Mouse (Mus musculus) embryo, embryonic 11 days (tissue): ENCODE data around the gene Sh3glb2.
A peak's percentile ranks its signal among the peaks of the same experiment; 100 is the strongest.

Source experiments
- DNase-seq: peaks from one replicate; pipeline ENCODE4 v3.0.0-alpha.2; 2015

Sh3glb2 gene

DNA sequence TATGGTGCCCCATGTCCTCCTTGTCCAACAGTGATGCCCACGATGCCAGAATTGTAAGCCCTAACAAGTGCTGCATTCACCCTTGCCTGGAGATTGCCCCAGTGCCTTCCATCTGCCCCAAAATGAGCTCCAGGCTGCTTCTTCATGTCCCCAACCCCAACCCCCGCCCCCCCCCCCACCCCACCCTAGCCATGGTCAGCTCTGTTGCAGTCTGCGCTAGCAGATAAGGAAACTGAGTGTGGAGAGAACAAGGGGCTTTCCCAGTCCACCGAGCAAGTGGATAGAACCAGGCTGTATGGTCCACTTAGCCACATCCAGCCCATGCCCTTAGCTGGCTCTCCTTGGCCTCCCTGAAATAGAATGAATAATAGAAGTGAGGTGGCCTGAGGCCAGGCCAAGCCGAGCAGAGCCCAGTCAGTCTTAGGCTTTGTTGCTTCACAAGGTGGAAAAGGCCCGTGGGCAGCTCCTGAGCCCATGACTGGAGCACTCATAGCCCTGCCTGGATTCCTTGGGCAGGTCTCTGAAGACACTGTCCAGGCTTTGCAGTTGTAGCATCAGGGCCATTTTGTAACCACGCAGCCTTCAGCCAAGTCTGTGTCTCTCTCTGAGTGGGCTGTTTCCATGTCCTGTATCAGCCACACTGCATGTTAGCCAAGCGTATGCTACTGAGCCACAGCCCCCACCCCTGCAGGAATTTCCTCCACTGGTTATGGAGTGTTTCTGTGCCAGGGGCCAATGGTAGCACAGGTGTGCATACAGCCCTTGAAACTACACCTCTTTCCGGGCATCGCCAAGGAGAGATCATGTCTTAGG lies 21.6 kb upstream of the Sh3glb2 start:
- no peak for DNase-seq

GRCm38 (mm10) chr2:30379307-30379706 lies 20.2 kb upstream of the Sh3glb2 start:
- no peak for DNase-seq

DNA sequence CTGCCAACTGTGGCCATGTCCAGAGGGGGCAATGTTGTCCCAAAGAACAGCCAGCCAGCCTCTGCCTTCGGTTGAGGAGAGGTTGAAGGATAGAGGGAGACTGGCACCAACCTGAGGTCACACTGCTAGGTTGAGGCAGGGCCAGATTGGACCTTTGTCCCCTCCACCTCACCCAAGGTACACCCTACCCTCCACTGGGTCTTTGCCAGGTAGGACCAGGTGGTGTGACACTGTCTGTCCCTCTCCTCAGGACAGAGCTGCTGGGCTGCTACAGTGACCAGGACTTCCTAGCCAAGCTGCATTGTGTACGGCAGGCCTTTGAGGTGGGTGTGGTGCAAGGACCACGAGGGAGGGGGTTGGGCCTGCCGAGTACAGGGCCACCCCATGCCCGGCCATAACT lies 18.6 kb upstream of the Sh3glb2 start:
- DNase-seq: no peak

DNA sequence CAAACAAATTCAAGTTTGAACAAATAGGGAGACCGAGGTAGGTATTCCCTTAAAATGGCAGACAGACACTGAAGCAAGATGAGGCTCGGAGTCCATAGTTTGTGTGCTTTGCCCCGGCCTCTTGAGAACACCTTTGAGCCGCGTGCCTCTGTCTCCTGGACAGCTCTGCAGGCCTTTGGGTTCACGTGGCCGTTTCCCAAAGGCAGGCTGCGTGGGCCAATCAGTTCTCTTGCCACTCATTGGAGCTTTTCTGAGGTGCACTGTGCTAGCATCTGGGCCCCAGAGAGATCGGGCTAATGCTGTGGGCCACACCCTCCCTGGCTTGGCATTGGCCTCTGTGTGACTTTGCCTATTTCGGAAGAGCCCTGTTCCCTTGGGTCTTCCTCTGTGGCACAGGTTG lies 16.8 kb upstream of the Sh3glb2 start:
- no peak for DNase-seq

DNA sequence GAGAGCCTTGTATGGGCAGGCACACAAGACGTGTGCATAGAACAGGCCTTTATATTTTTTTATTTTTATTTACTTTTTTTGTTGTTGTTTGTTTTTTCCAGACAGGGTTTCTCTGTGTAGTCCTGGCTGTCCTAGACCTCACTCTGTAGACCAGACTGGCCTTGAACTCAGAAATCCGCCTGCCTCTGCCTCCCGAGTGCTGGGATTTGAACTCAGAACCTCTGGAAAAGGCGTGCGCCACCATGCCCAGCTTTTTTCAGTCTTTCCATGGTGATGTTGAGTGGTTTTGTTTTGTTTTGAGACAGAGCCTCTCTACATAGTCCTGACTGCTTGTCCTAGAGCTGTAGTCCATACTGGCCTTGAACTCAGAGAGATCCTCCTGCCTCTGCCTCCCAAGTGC lies 13.6 kb upstream of the Sh3glb2 start:
- no peak for DNase-seq

DNA sequence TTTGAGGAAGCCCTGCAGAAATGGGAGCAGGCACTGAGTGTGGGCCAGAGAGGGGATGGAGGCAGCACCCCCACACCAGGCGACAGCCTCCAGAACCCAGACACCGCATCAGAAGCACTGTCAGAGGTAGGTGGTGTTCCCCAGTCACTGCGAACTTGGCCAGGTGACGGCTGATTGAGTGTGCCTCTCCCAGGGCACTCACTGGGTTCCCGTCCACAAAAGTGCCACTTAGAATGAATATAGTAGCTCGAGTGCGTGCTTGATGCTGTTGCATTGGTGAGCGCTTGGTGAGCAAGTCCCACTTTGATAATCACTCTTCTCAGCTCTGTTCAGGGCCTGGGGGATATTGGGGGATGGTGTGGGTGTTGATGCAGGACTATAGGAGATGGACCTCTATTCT lies 12.4 kb upstream of the Sh3glb2 start:
- no peak for DNase-seq

DNA sequence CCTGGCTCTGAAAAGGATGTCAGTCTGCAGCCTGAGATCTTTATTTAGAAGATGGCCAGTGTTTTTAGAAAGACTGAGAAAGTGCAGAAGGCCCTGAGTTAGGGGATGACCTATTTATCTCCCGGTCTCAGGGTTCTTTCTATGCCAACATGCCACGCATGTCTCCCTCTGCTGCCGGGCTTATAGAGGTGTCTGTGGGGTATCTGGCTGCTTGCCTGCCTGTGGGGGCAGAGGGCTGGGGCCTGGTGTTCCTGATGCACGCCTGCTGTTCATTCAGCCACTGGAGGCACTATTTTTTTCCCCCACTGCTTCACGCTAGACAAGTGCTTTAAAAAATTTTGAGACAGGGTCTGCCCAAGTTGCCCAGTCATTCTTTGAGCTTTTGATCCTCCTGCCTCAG lies 7.1 kb upstream of the Sh3glb2 start:
- DNase-seq: no peak

- no peak for DNase-seq
These were observed 6.3 kb upstream of the Sh3glb2 start for GRCm38 (mm10) chr2:30365281-30366069.

- DNase-seq: peak; percentile 99
These were observed 4.9 kb upstream of the Sh3glb2 start, which contains the start of gene Miga2 for GRCm38 (mm10) chr2:30363773-30364650. Gene Miga2 (plus strand): TSS chr2:30364233.

GRCm38 (mm10) chr2:30362865-30363264 lies 3.7 kb upstream of the Sh3glb2 start:
- no peak for DNase-seq

DNA sequence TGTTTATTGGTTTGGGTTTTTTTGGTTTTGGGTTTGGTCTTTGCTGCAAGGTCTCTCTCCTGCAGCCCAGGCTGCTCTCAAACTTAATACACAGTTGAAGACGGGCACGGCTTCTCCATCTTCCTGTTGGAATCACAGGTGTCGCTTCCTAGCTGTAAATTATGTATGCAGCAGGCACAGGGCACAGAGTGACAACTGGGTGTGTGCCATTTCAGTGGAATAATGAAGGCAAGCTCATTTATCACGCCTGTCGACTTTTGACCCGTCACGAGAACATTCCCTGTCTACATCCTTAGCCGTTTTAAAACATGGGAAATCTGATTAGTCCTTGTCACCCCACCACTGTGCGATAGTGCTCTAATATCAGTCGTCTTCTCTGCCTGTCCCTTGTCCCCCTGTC lies 1.5 kb upstream of the Sh3glb2 start:
- DNase-seq: no peak

DNA sequence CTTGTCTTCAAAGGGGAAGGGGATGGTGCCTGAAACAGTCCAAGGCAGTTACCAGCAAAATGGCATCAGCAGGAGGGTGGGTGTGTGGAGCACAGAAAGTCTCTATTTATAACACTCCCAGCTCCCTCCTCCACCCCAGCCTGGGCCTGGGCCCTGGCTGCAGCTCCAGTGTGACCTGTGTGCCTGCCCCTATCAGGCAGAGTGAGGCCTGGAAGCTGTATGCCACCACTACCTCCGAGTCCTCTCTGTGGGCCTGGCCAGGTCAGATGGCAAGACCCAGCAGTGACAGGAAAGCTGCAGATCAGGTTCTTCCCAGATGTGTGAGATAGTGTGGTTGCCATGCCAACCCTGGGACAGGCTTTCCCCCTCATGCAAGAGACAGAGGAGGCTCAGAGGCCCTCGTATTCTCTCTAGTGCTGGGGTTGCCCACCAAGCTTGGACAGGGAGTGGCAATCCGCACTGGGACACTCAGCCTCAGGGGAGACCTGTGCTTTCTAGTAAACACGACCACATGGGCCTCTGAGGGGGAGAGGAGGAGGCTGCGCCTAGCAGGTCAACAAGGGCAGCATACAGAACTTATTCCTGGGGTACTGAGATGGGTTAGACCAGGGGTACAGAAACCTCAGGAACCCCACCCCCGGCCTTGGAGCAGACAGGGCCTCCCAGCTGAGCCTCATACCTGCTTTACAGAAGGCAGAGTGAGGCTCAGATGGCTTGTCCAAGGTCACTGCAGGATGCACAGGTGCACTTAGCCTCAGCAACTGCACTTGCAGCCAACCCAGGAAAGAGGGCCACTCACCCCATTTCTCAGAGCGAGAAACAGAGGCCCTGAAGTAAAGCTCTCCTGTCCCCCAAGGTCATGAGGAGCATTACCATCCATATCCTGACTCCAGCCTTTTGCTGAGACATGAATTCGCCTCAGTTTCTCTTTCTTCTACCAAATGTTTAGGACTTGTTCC lies 1.3 kb downstream of the Sh3glb2 start:
- DNase-seq: peak; percentile 41

DNA sequence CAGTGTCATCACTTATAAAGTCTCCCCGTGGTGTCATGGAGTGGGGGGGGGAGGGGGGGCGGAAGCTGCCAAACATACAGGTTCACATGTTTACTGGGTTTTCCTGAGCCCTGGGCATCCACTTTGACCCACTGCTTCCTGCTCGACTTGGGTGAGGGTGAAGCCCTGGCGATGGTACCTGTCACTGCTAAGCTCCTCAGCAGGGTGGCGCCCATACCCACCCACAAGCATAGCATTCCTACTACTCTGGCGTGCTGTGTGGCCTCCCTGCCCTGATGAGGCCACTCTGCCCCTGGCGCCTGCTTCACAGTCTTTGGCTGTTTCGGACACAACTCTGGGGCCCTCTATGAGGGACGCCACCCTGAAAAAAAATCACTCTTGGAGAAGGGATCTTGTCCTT lies 2.2 kb downstream of the Sh3glb2 start:
- DNase-seq: no peak

DNA sequence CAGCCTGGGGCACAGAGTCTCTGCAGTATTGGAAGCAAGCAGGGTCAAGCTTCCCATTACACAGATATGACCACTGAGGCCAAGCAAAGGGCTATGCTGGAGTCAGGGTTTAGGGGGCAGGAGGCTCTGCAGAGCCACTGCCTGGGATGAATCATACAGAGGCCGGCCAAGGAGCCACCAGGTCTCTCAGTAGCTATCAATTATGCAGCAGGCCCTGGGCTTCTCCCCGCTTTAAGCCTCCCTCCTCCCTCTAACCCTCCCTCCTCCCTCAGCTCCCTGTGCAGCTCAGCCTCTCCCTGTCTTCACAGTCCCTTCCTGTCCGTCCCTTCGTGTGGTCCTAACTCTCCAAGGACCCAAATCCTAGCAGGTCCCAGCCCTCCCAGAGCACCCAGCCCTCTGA lies 2.9 kb downstream of the Sh3glb2 start:
- DNase-seq: no peak

DNA sequence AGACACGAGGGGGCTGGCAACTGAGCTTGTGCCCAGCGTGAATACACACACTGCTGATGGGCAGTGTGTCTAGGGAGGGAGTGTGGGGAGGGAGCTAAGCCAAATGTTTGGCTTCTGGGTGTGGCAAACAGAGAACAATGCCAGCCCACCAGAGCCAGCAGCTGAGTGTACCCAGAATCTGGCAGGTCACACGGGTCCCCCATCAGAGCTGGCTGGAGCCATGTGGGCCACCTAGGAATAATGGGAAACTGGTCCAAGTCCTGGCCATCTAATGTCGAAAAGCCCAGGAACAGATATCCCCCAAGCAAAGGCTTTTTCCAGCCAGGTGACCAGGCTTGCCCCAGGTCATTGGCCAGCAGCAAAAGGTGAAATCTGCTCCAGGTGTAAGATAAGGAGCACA lies 3.3 kb downstream of the Sh3glb2 start:
- DNase-seq: no peak

- peak; percentile 16 for DNase-seq
These were observed 8.0 kb downstream of the Sh3glb2 start for GRCm38 (mm10) chr2:30351149-30351548.

- DNase-seq: no peak
These were observed 9.9 kb downstream of the Sh3glb2 start for GRCm38 (mm10) chr2:30349196-30349595.

- no peak for DNase-seq
These were observed 13.0 kb downstream of the Sh3glb2 start for GRCm38 (mm10) chr2:30345971-30346676.

GRCm38 (mm10) chr2:30343601-30344137 lies 15.5 kb downstream of the Sh3glb2 start:
- no peak for DNase-seq

DNA sequence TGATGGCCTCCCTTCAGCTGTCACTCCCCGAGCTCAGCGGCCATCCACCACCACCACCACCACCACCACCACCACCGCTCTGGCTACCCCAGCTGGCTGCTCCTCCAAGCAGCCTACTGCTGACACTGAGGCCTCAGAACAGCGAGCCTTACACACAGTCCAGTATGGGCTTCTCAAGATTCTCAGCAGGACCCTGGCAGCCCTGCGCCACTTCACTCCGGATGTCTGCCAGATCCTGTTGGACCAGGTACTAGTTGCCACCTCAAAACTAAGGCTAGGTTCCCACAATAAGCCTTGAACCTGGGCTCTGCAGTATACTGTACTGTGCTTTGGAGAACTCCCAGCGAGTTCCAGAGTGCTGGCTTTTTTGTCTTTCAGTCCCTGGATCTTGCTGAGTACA lies 16.6 kb downstream of the Sh3glb2 start:
- no peak for DNase-seq

GRCm38 (mm10) chr2:30342061-30342460 lies 17.1 kb downstream of the Sh3glb2 start:
- DNase-seq: no peak
